Mouse (Mus musculus) urinary bladder, postnatal 14 days (tissue): ENCODE results near the gene Col6a2.

Experiments
- DNase-seq: peaks from one replicate; pipeline ENCODE4 v3.0.0; 2021; ENCODE audit warnings: low spot score

The Col6a2 gene

DNA sequence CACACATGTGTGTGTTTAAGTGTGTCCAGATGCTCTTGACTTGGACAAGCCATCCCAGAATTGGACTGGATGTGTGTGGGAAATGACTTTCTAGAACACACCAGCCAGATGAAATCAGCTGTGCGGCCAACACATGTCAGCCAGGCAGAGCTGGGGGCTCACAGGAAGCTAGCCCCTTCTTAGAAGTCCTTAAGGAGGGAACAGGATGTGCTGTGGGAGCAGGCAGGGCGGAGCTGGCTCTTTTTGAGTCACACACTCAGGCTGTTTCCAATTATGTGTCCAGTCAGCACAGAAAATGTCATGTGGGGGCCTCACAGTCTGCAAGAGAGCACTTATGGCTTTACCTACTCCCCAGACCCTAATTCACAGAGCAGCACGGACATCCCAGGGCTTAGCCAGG lies 12.6 kb upstream of the Col6a2 start:
- DNase-seq = peak; percentile 40

DNA sequence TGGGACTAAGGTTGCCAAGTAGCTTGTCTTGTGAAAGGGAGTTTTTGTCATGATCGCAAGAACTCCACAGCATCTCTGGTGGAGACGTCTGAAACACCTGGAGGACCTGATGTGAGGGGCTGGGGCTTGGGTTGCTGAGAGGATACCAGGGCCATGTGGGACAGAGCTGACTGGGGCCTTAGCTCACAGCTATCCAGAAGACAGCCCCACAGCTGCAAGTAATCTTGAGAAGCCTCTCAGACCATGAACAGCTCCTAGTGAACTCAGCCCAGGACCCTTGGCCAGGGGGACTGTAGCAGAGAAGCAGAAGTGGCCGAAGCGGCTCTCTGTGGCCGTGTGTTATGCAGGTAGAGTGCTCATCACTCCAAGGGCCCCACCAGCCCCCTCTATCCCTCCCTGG lies 11.2 kb upstream of the Col6a2 start:
- DNase-seq = no peak

DNA sequence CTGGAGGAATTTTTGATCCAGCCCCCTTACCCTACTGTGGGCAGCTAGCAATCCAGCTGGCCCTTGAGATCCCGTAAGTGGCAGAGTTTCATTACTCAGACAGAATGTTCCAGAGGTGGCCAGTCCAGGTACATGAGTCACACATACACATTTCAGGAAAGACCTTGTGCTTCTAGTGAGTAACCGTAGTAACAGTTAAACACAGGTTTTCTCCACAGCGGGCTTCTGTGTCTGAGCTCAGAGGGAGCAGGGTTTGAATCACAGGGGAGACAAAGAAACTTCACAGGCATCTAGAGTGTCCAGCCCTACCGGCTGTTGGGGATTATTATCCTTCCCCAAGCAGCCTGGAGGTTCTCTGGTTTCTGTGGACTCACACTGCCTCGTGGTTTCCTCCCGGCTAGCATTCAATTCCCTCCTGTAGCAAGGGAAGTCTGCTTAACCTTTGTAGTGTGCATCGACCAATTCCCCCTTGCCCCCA lies 10.7 kb upstream of the Col6a2 start:
- no peak for DNase-seq

DNA sequence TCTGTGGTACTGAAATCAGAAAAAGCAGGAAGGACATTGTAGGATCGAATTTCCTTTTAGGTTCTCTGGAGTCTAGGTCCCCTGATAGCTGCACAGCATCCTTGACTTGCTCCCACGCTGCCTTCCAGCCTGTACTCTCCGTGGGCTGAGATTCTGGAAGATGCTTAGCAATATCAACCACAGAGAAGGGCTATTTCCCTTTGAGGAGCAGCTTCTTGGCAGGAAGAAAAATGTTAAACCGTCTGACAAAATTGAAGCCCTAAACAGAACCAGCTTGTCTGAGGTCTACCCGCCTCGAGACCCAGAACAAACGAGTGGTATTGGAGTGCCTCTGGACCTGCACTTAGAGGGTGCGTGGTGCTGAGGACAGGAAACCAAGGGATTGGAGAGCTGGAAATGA lies 9.2 kb upstream of the Col6a2 start:
- no peak for DNase-seq

GRCm38 (mm10) chr10:76630657-76631056 lies 7.2 kb upstream of the Col6a2 start:
- no peak for DNase-seq

DNA sequence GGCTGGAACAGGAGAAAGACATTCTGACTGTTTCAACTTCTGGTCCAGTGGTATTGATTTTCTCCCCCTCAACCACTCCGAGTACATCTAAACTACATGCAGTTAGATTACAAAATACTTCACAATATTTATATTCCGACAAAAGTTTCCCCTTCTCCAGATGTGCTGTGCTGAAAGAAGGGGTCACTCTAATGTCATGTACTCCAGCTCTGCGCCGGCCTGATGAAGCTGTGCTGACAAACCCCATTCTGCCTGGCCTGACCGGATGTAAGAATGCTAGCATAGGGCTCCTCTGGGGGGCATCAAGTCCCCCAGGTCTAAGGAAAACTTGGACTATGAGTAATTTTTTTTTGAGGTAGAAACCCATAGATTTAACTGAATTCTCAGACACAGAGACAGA lies 4.3 kb upstream of the Col6a2 start:
- no peak for DNase-seq

- DNase-seq = no peak
Measured at GRCm38 (mm10) chr10:76624903-76625302, 1.5 kb upstream of the Col6a2 start.

GRCm38 (mm10) chr10:76623734-76624133 lies 304 bp upstream of the Col6a2 start:
- no peak for DNase-seq

- DNase-seq = no peak
Measured at GRCm38 (mm10) chr10:76622411-76622810, 1.0 kb downstream of the Col6a2 start.

DNA sequence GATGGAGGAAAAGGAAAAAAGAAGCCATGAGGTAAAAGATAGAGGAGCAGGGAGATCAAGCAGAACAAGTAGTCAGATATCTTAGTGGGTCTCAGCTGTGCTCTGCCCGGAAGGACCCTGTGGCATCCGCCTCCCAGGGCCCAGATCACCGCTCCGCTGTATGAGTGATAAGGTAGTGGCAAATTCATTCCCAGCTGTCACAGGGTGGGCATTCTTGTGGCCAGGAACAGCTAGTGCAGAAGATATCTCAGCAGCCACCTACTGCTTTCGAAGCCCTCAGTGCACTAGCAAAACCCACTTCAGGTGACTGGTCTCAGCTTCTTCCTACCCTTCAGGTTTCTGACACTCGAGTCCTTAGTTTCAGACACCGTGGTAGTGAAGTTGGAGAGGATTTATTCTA lies 11.0 kb downstream of the Col6a2 start:
- no peak for DNase-seq

- no peak for DNase-seq
Measured at GRCm38 (mm10) chr10:76602690-76603089, 20.7 kb downstream of the Col6a2 start.

GRCm38 (mm10) chr10:76596338-76596737 lies 27.1 kb downstream of the Col6a2 start:
- DNase-seq = no peak

- no peak for DNase-seq
Measured at GRCm38 (mm10) chr10:76590197-76590596, 33.2 kb downstream of the Col6a2 start.

DNA sequence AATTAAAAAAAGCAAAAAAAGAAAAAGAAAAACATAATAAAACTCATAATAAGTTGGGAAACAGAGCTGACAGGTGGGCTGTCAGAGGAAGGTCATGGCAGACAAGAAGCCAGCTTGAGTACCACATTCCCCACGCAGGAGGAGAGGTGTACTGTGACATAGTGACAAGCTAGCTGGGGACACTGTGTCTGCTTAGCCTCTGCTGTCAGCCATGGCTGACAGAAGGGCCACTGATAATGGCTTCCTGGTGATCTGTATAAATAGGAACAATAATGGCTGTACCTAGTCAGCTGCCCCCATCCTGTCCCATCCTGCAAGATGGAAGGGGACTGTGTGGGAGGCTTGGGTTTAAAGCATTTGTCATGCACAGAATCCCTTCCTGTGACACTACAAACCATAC lies 37.2 kb downstream of the Col6a2 start:
- DNase-seq = no peak

GRCm38 (mm10) chr10:76584138-76584537 lies 39.3 kb downstream of the Col6a2 start:
- DNase-seq = no peak

- DNase-seq = no peak
Measured at GRCm38 (mm10) chr10:76576920-76577319, 46.5 kb downstream of the Col6a2 start.

DNA sequence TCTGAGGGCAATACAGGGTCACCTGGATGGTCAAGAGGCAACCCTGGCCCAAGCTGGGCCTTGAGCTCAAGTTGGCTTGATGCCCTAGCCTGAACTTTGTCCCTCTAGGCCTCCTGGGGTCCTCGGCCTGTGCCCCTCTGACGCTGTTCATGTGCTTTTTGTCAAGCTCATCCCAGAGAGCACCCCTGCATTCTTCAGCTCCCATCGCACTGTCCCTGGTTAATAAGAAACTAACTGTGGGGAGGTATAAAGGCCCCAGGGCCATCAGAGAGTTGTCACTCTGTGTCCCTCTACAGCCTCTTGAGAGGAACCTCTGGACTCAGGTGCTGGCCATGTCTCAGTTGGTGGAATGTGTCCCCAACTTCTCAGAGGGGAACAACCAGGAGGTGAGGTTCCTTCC lies 48.1 kb downstream of the Col6a2 start, which contains the start of gene Ftcd:
Gene Ftcd, plus strand, starts transcription at position 275 of the 400 bp plus-strand sequence.
- DNase-seq = no peak

DNA sequence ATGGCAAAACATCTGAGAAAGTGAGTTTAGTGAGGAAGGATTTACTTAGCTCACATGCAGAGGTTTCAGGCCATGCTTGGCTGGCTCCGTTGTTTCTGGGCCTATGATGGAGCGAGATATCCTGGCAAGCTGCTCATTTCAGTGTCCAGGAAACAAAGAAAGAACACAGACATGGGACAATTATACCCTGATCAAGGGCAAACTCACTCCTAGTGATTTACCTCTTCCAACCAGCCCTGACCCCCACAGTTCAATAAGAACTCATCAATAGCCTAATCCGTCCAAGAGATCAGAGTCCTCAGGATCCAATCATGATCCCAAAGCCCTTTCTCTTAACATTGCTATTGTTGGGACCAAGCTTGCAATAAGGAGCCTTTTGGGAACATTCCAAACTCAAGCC lies 51.3 kb downstream of the Col6a2 start:
- DNase-seq = no peak

DNA sequence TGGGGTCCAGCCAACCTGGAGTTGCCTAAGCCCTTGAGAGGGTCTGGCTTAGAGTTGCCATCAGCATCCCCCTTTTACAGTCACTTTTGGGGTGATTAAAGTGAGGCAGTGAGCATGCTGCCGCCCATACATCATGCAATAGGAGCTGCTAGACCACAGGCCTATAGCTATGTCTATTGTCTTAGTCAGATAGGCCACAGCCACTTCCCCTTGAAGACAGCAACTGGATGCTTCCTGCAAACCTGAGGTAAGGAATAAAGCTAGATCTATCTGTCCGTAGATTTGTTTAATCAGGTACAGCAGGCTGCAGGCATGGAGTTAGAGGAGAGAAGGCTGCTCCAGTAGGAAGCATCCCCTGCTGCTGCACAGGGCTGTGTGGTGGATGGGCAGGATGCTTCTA lies 52.4 kb downstream of the Col6a2 start:
- no peak for DNase-seq

DNA sequence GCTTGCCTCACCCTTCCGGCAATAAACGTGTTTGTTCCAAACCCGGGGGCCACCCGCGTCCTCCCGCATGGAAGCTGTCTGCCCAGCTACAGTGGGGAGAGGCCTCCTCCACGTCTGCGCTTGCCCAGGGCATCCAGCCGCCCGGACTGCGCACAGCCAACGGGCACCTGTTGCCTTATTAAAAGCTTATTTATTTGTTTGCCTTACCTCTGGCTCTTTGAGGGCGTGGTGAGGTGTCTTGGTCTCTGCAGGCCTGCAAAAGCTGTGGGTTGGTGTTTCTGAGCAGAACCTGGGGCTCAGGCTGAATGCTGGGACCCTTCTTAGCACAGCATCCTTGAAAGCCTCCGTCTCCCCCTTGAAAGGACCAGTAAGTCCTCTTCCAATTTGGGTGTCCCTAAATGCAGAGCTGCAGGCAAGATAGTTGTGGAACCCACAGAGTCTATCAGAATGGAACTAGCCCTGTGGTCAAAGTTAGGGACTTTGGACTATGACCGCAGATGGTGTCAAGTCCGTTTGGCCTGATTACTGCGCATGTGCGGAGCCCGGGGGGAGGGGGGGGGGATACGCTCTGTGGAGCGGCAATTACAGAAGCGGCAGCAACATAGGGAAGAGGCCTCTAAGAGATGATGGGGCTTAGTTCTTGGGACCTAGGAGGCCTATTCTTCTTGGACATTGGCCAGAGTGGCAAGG lies 53.3 kb downstream of the Col6a2 start:
- DNase-seq = no peak

- no peak for DNase-seq
Measured at GRCm38 (mm10) chr10:76561972-76562371, 61.5 kb downstream of the Col6a2 start, which contains the start of gene Spatc1l. Gene Spatc1l, plus strand, starts transcription at chr10:76562272.

GRCm38 (mm10) chr10:76554061-76554460 lies 69.4 kb downstream of the Col6a2 start:
- DNase-seq = no peak

DNA sequence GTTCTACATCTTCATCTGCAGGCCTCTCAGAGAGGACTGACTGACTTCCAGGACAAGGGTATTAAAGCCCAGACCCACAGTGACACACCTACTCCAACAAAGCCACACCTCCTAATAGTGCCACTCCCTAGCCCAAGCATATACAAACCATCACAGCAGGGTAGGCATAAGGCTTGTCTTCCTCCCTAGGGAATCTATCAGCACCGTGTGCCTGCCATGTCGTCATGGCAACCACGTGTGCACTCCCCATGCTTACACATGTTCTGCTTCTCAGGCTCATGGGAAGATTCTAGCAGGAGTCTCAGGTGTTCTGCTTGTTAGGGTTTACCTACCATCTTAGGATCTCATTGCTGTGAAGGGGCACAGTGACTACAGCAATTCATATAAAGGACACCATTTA lies 71.9 kb downstream of the Col6a2 start:
- no peak for DNase-seq

DNA sequence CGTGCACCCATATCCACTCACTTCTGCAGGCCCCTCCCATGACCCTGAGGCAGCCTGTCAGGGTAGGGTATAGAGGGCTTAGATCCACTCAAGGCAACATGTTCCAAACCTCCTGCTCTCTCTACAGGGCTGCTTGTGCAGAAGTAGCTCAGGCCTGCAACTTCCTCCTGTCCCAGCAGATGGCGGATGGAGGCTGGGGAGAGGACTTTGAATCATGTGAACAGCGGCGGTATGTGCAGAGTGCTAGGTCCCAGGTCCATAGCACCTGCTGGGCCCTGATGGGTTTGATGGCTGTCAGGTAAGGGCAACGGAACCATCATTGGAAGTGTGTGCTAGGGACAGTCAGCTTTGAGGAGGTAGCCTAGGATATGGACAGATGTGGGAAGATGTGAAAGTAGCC lies 73.0 kb downstream of the Col6a2 start:
- no peak for DNase-seq
